Mouse (Mus musculus) limb, embryonic 14.5 days (tissue): Measurements from ENCODE around the gene Med17. TPM values are rescaled to one million over a fixed set of nuclear protein-coding genes. Genes with fewer than 3 reads are reported as not detected.

Experiments used
- ATAC-seq: fragments of 200-750 bp; cut with Nextera tagmentation; 2 replicates; pipeline ENCODE4 v1.8.0; 2017; ENCODE audit warnings: low read depth, moderate number of reproducible peaks, moderate TSS enrichment; ENCODE audit not compliant: low FRiP score
- DNase-seq: peaks from one replicate; pipeline ENCODE4 v3.0.0-alpha.2; 2015; ENCODE audit warnings: low spot score
- H3K27ac ChIP-seq: fragments of 300-500 bp; sonication (generic); replicated peaks from 2 replicates; pipeline ENCODE4 v1.5.1; 2014; ENCODE audit warnings: low read depth, mild to moderate bottlenecking, low read length, moderate library complexity, mixed read lengths
- H3K27me3 ChIP-seq: fragments of 300-500 bp; sonication (generic); 2 replicates; pipeline ENCODE4 v1.6.1; 2014; ENCODE audit warnings: low read length, mixed read lengths; ENCODE audit not compliant: control insufficient read depth, insufficient read depth
- H3K36me3 ChIP-seq: fragments of 300-500 bp; sonication (generic); 2 replicates; pipeline ENCODE4 v1.6.1; 2014; ENCODE audit warnings: mild to moderate bottlenecking, low read length, moderate library complexity, mixed read lengths; ENCODE audit not compliant: control insufficient read depth, insufficient read depth
- H3K4me1 ChIP-seq: fragments of 300-500 bp; sonication (generic); 2 replicates; pipeline ENCODE4 v1.6.1; 2014; ENCODE audit warnings: antibody characterized with exemption, low read length, mixed read lengths; ENCODE audit not compliant: control insufficient read depth, insufficient read depth
- H3K4me2 ChIP-seq: fragments of 300-500 bp; sonication (generic); replicated peaks from 2 replicates; pipeline ENCODE4 v1.6.1; 2014; ENCODE audit warnings: low read depth, mild to moderate bottlenecking, low read length, moderate library complexity; ENCODE audit not compliant: severe bottlenecking
- H3K4me3 ChIP-seq: fragments of 300-500 bp; sonication (generic); replicated peaks from 2 replicates; pipeline ENCODE4 v1.5.1; 2014; ENCODE audit warnings: low read length
- H3K9ac ChIP-seq: fragments of 300-500 bp; sonication (generic); 2 replicates; pipeline ENCODE4 v1.6.1; 2014; ENCODE audit warnings: mild to moderate bottlenecking, low read depth, low read length, moderate library complexity; ENCODE audit not compliant: severe bottlenecking
- H3K9me3 ChIP-seq: fragments of 300-500 bp; sonication (generic); 2 replicates; pipeline ENCODE4 v1.6.1; 2016; ENCODE audit warnings: low read length; ENCODE audit not compliant: control insufficient read depth
- POLR2A ChIP-seq: fragments of 200-500 bp; IDR thresholded peaks from 2 replicates; pipeline ENCODE4 v1.8.0; 2012; ENCODE audit warnings: inconsistent platforms, mild to moderate bottlenecking, moderate library complexity, borderline replicate concordance; ENCODE audit not compliant: insufficient read depth, insufficient read length; ENCODE audit errors: extremely low read depth
- whole genome bisulfite sequencing: fragments of 180-500 bp; shearing (Covaris S2); extraction: QIAGEN DNeasy Blood & Tissue Kit; methylation state at CpG from one replicate; pipeline ENCODE4 v1.1.7; 2014; 5-methylcytosine and 5-hydroxymethylcytosine counted together
- polyA plus RNA-seq, 2 experiments: library from polyadenylated mRNA; depleted of rRNA in 1 of 2; stranded (reverse) in 1 of 2; unstranded in 1 of 2; fragments of >200 nt; fragmentation: Nextera tagmentation in 1 of 2; extraction: Ambion mirVana in 1 of 2; gene quantifications; 2 replicates each; pipeline versions ENCODE4 v1.2.1 to v1.2.3; 2012 to 2014

The Med17 gene
- polyA plus RNA-seq, 2 experiments, result 33.6 to 46.4 TPM

- Histone ChIP-seq H3K4me3 (no peak overlapping the region), H3K4me1 (no peaks in the 10 kb centered on the region), H3K9me3 (no peaks in the 10 kb centered on the region), H3K4me2 (no peak overlapping the region), H3K27ac (no peak overlapping the region), H3K36me3 (no peaks in the 10 kb centered on the region), H3K27me3 (peaks cover 10% of the 10 kb centered on the region; the same call in 1 of the 2 replicates), H3K9ac (no peak overlapping the region)
- 63% methylated on average over 14 of the region's 14 CpGs for WGBS
- no peak for ATAC-seq
- no peak for DNase-seq
- no peak for TF ChIP-seq POLR2A
Observed at GRCm38 (mm10) chr9:15237516-15238296, 42.0 kb downstream of the Med17 start.

DNA sequence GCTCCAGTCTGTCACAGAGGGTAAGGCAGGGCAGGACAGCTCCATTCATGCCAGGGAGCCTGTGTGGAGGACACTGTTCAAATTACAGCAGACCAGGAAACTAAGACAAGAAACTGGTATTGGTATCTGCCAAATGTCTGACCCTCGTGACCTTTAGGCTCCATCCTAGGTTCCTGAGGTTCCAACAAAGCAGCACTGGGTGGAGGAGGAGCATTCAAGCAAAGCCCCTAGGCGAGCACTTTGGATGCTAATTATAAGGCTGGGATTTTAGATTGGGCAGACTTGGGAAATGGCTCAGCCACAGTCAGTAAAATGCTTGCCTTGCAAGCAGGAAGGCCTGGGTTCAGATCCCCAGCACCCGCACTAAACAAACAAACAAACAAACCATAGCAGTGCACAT is 43.7 kb downstream of the Med17 start:
- Histone ChIP-seq H3K4me1 (no peaks in the 10 kb centered on the region), H3K27ac (no peak overlapping the region), H3K9ac (no peak overlapping the region), H3K4me3 (no peak overlapping the region), H3K4me2 (no peak overlapping the region), H3K36me3 (no peaks in the 10 kb centered on the region), H3K27me3 (peaks cover 10% of the 10 kb centered on the region; the same call in 1 of the 2 replicates), H3K9me3 (no peaks in the 10 kb centered on the region)
- DNase-seq, result no peak
- WGBS, result 71% methylated on average over 3 of the region's 3 CpGs
- TF ChIP-seq POLR2A, result no peak
- no peak for ATAC-seq

DNA sequence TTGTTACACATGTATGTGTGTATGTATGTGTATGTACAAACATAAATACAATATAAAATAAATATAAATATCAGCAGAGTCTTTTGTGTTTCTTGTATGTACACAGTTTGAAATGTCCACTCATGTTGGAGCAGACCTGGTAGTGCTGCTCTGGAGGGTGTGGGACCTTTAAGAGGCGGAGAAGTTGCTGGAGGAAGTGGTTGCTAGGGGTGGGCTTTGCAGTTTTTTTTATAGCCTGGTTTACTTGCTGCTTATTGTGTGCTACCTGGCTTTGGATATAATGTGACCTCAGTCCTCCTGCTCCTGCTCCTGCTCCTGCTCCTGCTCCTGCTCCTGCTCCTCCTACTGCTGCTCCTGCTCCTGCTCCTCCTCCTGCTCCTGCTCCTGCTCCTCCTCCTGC is 46.1 kb downstream of the Med17 start:
- no peak for DNase-seq
- TF ChIP-seq POLR2A, result no peak
- whole genome bisulfite sequencing, result 83% methylated on average over 1 of the region's 1 CpGs

GRCm38 (mm10) chr9:15232445-15232844 is 47.3 kb downstream of the Med17 start:
- DNase-seq (no peak), ATAC-seq (no peak)
- Histone ChIP-seq H3K4me2 (no peak overlapping the region), H3K4me3 (no peak overlapping the region), H3K27ac (no peak overlapping the region), H3K4me1 (no peaks in the 10 kb centered on the region), H3K27me3 (no peaks in the 10 kb centered on the region), H3K36me3 (no peaks in the 10 kb centered on the region), H3K9ac (no peak overlapping the region), H3K9me3 (no peaks in the 10 kb centered on the region)
- 95% methylated on average over 3 of the region's 3 CpGs for WGBS
- no peak for TF ChIP-seq POLR2A

More for the DNA sequence above, 46.1 kb downstream of the Med17 start:
- Histone ChIP-seq H3K9ac (no peak overlapping the region), H3K27me3 (0 out of 2 replicates have a peak, but pooled peaks cover 8% of the 10 kb centered on the region), H3K36me3 (no peaks in the 10 kb centered on the region), H3K4me1 (no peaks in the 10 kb centered on the region), H3K4me2 (no peak overlapping the region), H3K4me3 (no peak overlapping the region), H3K9me3 (no peaks in the 10 kb centered on the region), H3K27ac (no peak overlapping the region)
- no peak for ATAC-seq

GRCm38 (mm10) chr9:15224912-15225311 is 54.8 kb downstream of the Med17 start:
- no peaks in the 10 kb centered on the region for H3K4me1 ChIP-seq
- TF ChIP-seq POLR2A, result no peak
- H3K4me3 ChIP-seq, result no peak overlapping the region
- H3K4me2 ChIP-seq, result no peak overlapping the region
- H3K9ac ChIP-seq, result no peak overlapping the region
- 30% methylated on average over 2 of the region's 2 CpGs for WGBS
- no peak overlapping the region for H3K27ac ChIP-seq
- H3K27me3 ChIP-seq, result no peaks in the 10 kb centered on the region
- no peaks in the 10 kb centered on the region for H3K36me3 ChIP-seq
- ATAC-seq (no peak), DNase-seq (no peak)
- no peaks in the 10 kb centered on the region for H3K9me3 ChIP-seq
